Mouse (Mus musculus): ENCODE data around the gene Ier2. TPM values are rescaled to one million over a fixed set of nuclear protein-coding genes. Genes with fewer than 3 reads are reported as not detected.

Ier2 gene
- polyA plus RNA-seq, 1 experiment from 2014 or later = 78.0 TPM

GRCm38 (mm10) chr8:84704867-84705831, 42.5 kb upstream of the Ier2 start:
- H3K4me1 ChIP-seq (ENCODE audit: insufficient read depth, low read length) = peaks cover 55% of the 10 kb centered on the region
- peak overlapping the region; percentile 53 for H3K9ac ChIP-seq (replicated peaks; ENCODE audit: low read length)
- 3% methylated on average over 59 of the region's 61 CpGs for WGBS

GRCm38 (mm10) chr8:84704356-84704755, 41.7 kb upstream of the Ier2 start:
- WGBS = 3% methylated on average over 16 of the region's 16 CpGs
- H3K27me3 ChIP-seq (ENCODE audit: insufficient read depth, low read length) = peaks cover 78% of the 10 kb centered on the region

More at GRCm38 (mm10) chr8:84704867-84705831, 42.5 kb upstream of the Ier2 start:
- no peak overlapping the region for H3K27ac ChIP-seq (ENCODE audit: low read length)
- H3K27me3 ChIP-seq (ENCODE audit: insufficient read depth, low read length) = peaks cover 78% of the 10 kb centered on the region
- H3K9me3 ChIP-seq (ENCODE audit: low read length) = no peaks in the 10 kb centered on the region
- H3K4me3 ChIP-seq (ENCODE audit: low read length) = peak overlapping the region; percentile 31
- peak overlapping the region; percentile 52 for H3K4me2 ChIP-seq (replicated peaks; ENCODE audit: low read depth, low read length)
- no peak for ATAC-seq (ENCODE audit: low FRiP score, low TSS enrichment)
- H3K36me3 ChIP-seq (ENCODE audit: insufficient read depth, low read length) = no peaks in the 10 kb centered on the region

GRCm38 (mm10) chr8:84703466-84704249, 41.0 kb upstream of the Ier2 start:
- Histone ChIP-seq H3K4me2 (replicated peaks; ENCODE audit: low read depth, low read length) (peak overlapping the region; percentile 52), H3K27me3 (ENCODE audit: insufficient read depth, low read length) (peaks cover 72% of the 10 kb centered on the region), H3K27ac (ENCODE audit: low read length) (peak overlapping the region; percentile 31; the same call in 1 of the 2 replicates), H3K4me1 (ENCODE audit: insufficient read depth, low read length) (peaks cover 53% of the 10 kb centered on the region), H3K9me3 (ENCODE audit: low read length) (no peaks in the 10 kb centered on the region), H3K9ac (replicated peaks; ENCODE audit: low read length) (peak overlapping the region; percentile 44; the same call in 1 of the 2 replicates), H3K4me3 (ENCODE audit: low read length) (peak overlapping the region; percentile 32), H3K36me3 (ENCODE audit: insufficient read depth, low read length) (peaks cover 9% of the 10 kb centered on the region)
- ATAC-seq (ENCODE audit: low FRiP score, low TSS enrichment) = no peak
- WGBS = 11% methylated on average over 38 of the region's 38 CpGs

More at GRCm38 (mm10) chr8:84704356-84704755, 41.7 kb upstream of the Ier2 start:
- no peak for ATAC-seq (ENCODE audit: low FRiP score, low TSS enrichment)
- peak overlapping the region; percentile 3; the same call in 1 of the 2 replicates for H3K9ac ChIP-seq (replicated peaks; ENCODE audit: low read length)
- peak overlapping the region; percentile 32 for H3K4me3 ChIP-seq (ENCODE audit: low read length)
- H3K27ac ChIP-seq (ENCODE audit: low read length) = 0 out of 2 replicates have a peak overlapping the region, but pooled peaks have one; percentile 31
- H3K4me2 ChIP-seq (replicated peaks; ENCODE audit: low read depth, low read length) = peak overlapping the region; percentile 52
- peaks cover 55% of the 10 kb centered on the region for H3K4me1 ChIP-seq (ENCODE audit: insufficient read depth, low read length)
- H3K36me3 ChIP-seq (ENCODE audit: insufficient read depth, low read length) = peaks cover 2% of the 10 kb centered on the region; the same call in 1 of the 2 replicates
- H3K9me3 ChIP-seq (ENCODE audit: low read length) = no peaks in the 10 kb centered on the region

DNA sequence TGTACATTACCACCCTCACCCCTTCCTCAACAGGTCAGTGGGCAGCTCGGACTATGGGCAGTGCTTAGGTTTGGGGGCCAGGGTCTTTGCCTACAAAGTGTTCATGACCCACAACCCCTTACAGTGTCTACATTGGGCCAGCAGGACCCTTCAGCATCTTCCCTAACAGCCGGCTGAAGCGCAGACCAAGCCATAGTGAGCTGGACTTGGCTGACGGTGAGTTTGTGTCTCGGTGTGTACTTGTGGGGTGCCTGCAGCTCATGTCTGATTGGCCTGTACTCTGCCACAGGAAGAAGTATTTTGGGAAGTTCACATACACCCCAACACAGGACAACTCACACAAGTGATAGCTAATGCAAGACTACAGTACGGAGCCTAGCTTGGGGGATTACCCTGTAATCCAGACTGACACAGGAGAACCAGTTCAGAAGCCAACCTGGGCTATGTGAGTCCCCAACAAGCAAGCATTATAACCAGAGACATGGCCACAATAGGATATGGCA, 40.4 kb upstream of the Ier2 start:
- 77% methylated on average over 6 of the region's 6 CpGs for WGBS
- Histone ChIP-seq H3K4me2 (replicated peaks; ENCODE audit: low read depth, low read length) (peak overlapping the region; percentile 52), H3K4me3 (ENCODE audit: low read length) (peak overlapping the region; percentile 40), H3K4me1 (ENCODE audit: insufficient read depth, low read length) (peaks cover 48% of the 10 kb centered on the region), H3K9ac (replicated peaks; ENCODE audit: low read length) (no peak overlapping the region), H3K27me3 (ENCODE audit: insufficient read depth, low read length) (peaks cover 65% of the 10 kb centered on the region), H3K27ac (ENCODE audit: low read length) (no peak overlapping the region), H3K9me3 (ENCODE audit: low read length) (no peaks in the 10 kb centered on the region), H3K36me3 (ENCODE audit: insufficient read depth, low read length) (peaks cover 15% of the 10 kb centered on the region)
- no peak for ATAC-seq (ENCODE audit: low FRiP score, low TSS enrichment)

DNA sequence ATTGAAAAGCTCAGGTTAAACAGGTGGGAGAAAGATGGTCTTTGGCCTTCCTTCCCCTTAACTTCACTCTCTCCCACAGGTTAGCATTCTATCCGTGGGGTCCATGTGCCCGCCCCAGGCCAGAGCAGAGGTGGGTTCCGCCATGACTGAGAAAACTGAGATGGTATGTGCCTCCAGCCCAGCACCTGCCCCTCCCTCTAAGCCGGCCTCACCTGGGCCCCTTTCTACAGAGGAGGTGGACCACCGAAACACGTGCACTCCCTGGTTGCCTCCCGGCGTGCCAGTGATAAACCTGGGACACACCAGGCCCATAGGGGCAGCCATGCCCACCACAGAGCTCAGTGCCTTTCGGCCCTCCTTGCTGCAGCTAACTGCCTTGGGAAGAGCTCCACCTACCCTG, 39.9 kb upstream of the Ier2 start:
- Histone ChIP-seq H3K9ac (replicated peaks; ENCODE audit: low read length) (peak overlapping the region; percentile 33), H3K9me3 (ENCODE audit: low read length) (no peaks in the 10 kb centered on the region), H3K36me3 (ENCODE audit: insufficient read depth, low read length) (peaks cover 20% of the 10 kb centered on the region), H3K4me1 (ENCODE audit: insufficient read depth, low read length) (peaks cover 44% of the 10 kb centered on the region), H3K4me3 (ENCODE audit: low read length) (peak overlapping the region; percentile 40), H3K4me2 (replicated peaks; ENCODE audit: low read depth, low read length) (peak overlapping the region; percentile 52), H3K27me3 (ENCODE audit: insufficient read depth, low read length) (peaks cover 61% of the 10 kb centered on the region), H3K27ac (ENCODE audit: low read length) (no peak overlapping the region; the same call in 1 of the 2 replicates)
- WGBS = 74% methylated on average over 9 of the region's 9 CpGs
- ATAC-seq (ENCODE audit: low FRiP score, low TSS enrichment) = no peak

DNA sequence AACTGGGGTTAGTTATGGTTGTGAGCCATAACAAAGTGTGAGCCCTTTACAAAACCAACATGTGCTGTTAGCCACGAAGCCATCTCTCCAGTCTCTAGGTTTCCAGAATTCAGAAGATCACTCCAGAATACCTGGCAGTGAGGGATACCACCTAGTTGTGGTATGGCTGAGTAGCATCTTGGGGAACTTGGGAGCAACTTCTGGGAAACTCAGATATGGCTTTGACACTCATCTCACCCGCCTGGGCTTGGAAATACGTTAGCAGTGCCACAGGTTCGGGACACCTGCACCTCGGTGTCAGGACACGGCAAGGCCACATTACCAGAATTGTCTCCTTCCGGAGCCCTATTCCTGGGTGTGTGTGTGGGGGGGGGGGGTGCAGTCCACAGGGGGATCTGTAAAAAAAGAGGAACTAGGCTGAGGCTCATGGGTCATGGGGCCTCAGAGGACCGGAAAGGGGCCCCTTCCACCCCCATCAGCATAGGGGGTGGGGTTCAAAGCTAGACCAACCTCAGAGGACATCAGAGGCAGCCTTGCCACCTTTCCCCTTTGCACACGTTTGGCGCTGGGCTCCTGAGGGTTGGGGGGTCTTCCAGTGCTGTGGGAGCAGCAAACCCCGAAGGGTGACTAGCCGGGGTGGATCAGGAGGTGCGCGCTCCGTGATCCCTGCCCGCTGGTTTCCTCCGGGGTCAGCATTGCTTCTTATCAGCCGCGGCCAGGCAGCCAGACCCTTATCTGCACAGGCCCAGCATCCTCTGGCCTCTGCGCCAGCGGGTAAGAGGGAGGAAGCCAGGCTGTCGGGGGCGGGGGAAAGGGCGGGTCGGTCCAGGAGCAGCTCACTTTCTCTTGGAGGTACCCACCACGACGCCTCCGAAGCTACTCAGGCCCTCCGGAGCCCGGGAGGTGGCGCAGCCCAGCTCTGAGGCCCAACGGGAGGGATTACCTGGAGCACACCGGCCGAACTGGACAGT, 38.6 kb upstream of the Ier2 start, which contains the start of gene Lyl1:
Gene Lyl1 (plus strand): TSS at position 517 of the 971 bp plus-strand sequence.
- ATAC-seq (ENCODE audit: low FRiP score, low TSS enrichment) = peak; percentile 69
- 9% methylated on average over 34 of the region's 34 CpGs for WGBS
- Histone ChIP-seq H3K4me2 (replicated peaks; ENCODE audit: low read depth, low read length) (peak within 1 kb of the TSS; percentile 52), H3K36me3 (ENCODE audit: insufficient read depth, low read length) (peaks cover 33% of the 10 kb centered on the region), H3K9ac (replicated peaks; ENCODE audit: low read length) (peak within 1 kb of the TSS; percentile 48), H3K27ac (ENCODE audit: low read length) (peak within 1 kb of the TSS; percentile 82), H3K4me3 (ENCODE audit: low read length) (peak within 1 kb of the TSS; percentile 40), H3K4me1 (ENCODE audit: insufficient read depth, low read length) (peaks cover 31% of the 10 kb centered on the region), H3K27me3 (ENCODE audit: insufficient read depth, low read length) (peaks cover 48% of the 10 kb centered on the region), H3K9me3 (ENCODE audit: low read length) (no peaks in the 10 kb centered on the region)

DNA sequence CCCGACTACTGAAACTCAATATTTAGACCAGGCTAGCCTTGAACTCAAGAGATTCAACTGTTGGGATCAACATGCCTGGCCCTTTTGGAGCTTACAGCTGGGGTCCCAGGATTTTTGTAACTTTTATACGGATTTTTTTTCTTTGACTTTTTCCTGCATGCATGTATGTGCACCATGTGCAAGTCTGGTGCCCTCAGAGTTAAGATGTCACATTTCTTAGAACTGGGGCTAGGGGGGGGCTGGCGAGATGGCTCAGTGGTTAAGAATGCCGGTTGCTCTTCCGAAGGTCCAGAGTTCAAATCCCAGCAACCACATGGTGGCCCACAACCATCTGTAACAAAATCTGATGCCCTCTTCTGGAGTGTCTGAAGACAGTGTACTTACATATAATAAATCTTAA, 37.9 kb upstream of the Ier2 start:
- H3K27me3 ChIP-seq (ENCODE audit: insufficient read depth, low read length) = peaks cover 46% of the 10 kb centered on the region
- peaks cover 35% of the 10 kb centered on the region for H3K36me3 ChIP-seq (ENCODE audit: insufficient read depth, low read length)
- H3K4me3 ChIP-seq (ENCODE audit: low read length) = no peak overlapping the region
- ATAC-seq (ENCODE audit: low FRiP score, low TSS enrichment) = no peak
- H3K4me2 ChIP-seq (replicated peaks; ENCODE audit: low read depth, low read length) = no peak overlapping the region
- H3K4me1 ChIP-seq (ENCODE audit: insufficient read depth, low read length) = peaks cover 29% of the 10 kb centered on the region
- WGBS = 81% methylated on average over 5 of the region's 5 CpGs
- H3K9ac ChIP-seq (replicated peaks; ENCODE audit: low read length) = no peak overlapping the region
- no peaks in the 10 kb centered on the region for H3K9me3 ChIP-seq (ENCODE audit: low read length)
- H3K27ac ChIP-seq (ENCODE audit: low read length) = peak overlapping the region; percentile 70

DNA sequence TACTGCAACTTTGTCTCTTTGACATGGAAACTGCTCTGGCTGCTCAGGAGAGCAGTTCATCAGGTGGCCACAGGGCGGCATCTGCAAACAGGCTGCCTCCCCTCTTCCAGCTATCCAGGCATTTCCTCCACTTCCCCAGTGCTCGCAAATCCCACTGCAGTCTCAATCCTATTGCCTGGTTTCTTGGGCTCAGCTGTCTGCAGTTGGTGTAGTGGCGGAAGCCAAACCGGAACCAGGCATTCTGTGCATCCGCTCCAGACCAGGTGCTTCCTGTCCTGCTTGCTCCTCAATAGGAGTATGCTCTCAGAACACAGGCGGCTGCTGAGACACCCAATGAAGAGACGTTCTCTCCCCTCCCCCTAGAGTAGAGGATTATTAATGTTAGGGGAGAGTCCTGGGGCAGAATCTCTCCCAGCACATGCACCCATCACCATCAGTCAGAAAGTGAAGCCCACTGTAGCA, 37.2 kb upstream of the Ier2 start:
- Histone ChIP-seq H3K4me3 (ENCODE audit: low read length) (no peak overlapping the region), H3K4me2 (replicated peaks; ENCODE audit: low read depth, low read length) (no peak overlapping the region), H3K4me1 (ENCODE audit: insufficient read depth, low read length) (peaks cover 22% of the 10 kb centered on the region), H3K9me3 (ENCODE audit: low read length) (no peaks in the 10 kb centered on the region), H3K36me3 (ENCODE audit: insufficient read depth, low read length) (peaks cover 40% of the 10 kb centered on the region), H3K27me3 (ENCODE audit: insufficient read depth, low read length) (peaks cover 40% of the 10 kb centered on the region), H3K9ac (replicated peaks; ENCODE audit: low read length) (no peak overlapping the region), H3K27ac (ENCODE audit: low read length) (peak overlapping the region; percentile 72)
- peak; percentile 32 for ATAC-seq (ENCODE audit: low FRiP score, low TSS enrichment)
- WGBS = 62% methylated on average over 7 of the region's 7 CpGs
